Mouse (Mus musculus): ENCODE data around the gene Rad51b.

Gene Rad51b

GRCm38 (mm10) chr12:79686594-79687325 is 389.7 kb downstream of the Rad51b start:
- DNase-seq (ENCODE audit: low spot score in 2 of 2): no peak

- DNase-seq (ENCODE audit: low spot score in 2 of 2): no peak
These were observed 390.8 kb downstream of the Rad51b start for GRCm38 (mm10) chr12:79687683-79688386.

- no peak for DNase-seq (ENCODE audit: low spot score in 2 of 2)
These were observed 392.2 kb downstream of the Rad51b start for GRCm38 (mm10) chr12:79689299-79689698.

- DNase-seq (ENCODE audit: low spot score in 2 of 2): no peak
These were observed 395.1 kb downstream of the Rad51b start for GRCm38 (mm10) chr12:79691929-79692862.

- no peak for DNase-seq (ENCODE audit: low spot score in 2 of 2)
These were observed 398.9 kb downstream of the Rad51b start for GRCm38 (mm10) chr12:79695832-79696434.

GRCm38 (mm10) chr12:79703555-79703954 is 406.5 kb downstream of the Rad51b start:
- DNase-seq (ENCODE audit: low spot score in 2 of 2): no peak

- DNase-seq (ENCODE audit: low spot score in 2 of 2): no peak
These were observed 408.6 kb downstream of the Rad51b start for GRCm38 (mm10) chr12:79705501-79706266.

- no peak for DNase-seq (ENCODE audit: low spot score in 2 of 2)
These were observed 410.7 kb downstream of the Rad51b start for GRCm38 (mm10) chr12:79707565-79708422.

- DNase-seq (ENCODE audit: low spot score in 2 of 2): no peak
These were observed 411.3 kb downstream of the Rad51b start for GRCm38 (mm10) chr12:79708423-79708733.

- DNase-seq (ENCODE audit: low spot score in 2 of 2): no peak
These were observed 416.2 kb downstream of the Rad51b start for GRCm38 (mm10) chr12:79713286-79713685.

- no peak for DNase-seq (ENCODE audit: low spot score in 2 of 2)
These were observed 417.4 kb downstream of the Rad51b start for GRCm38 (mm10) chr12:79714484-79714883.

- DNase-seq (ENCODE audit: low spot score in 2 of 2): no peak
These were observed 418.6 kb downstream of the Rad51b start for GRCm38 (mm10) chr12:79715506-79716345.

GRCm38 (mm10) chr12:79719091-79719846 is 422.2 kb downstream of the Rad51b start:
- no peak for DNase-seq (ENCODE audit: low spot score in 2 of 2)

- DNase-seq (ENCODE audit: low spot score in 2 of 2): no peak
These were observed 422.7 kb downstream of the Rad51b start for GRCm38 (mm10) chr12:79719847-79720201.

- DNase-seq (ENCODE audit: low spot score in 2 of 2): no peak
These were observed 427.8 kb downstream of the Rad51b start for GRCm38 (mm10) chr12:79724875-79725274.

GRCm38 (mm10) chr12:79725711-79726110 is 428.6 kb downstream of the Rad51b start:
- no peak for DNase-seq (ENCODE audit: low spot score in 2 of 2)

GRCm38 (mm10) chr12:79726116-79726515 is 429.0 kb downstream of the Rad51b start:
- DNase-seq (ENCODE audit: low spot score in 2 of 2): no peak

GRCm38 (mm10) chr12:79726959-79727358 is 429.9 kb downstream of the Rad51b start:
- no peak for DNase-seq (ENCODE audit: low spot score in 2 of 2)
